Mouse (Mus musculus) forebrain, embryonic 14.5 days (tissue): ENCODE measurements at regions not wholly inside any gene's neighbourhood (a gene's known extent, or its start where the extent isn't known, plus 50 kb on each side); places are given as distances from the start of the nearest gene placed in this dataset.
A peak's percentile ranks its signal among the peaks of the same experiment; 100 is the strongest.
"Not testable (repeated sequence)": the region's sequence is repeated elsewhere in the genome, so short reads cannot be mapped to it uniquely, and the experiment has no call there.

Experiments used
- ATAC-seq: fragments of 200-750 bp; cut with Nextera tagmentation; 2 replicates; pipeline ENCODE4 v1.8.0; 2017; ENCODE audit warnings: mild to moderate bottlenecking, moderate library complexity
- DNase-seq: peaks from one replicate; pipeline ENCODE4 v3.0.0-alpha.2; 2015; ENCODE audit warnings: low spot score
- H3K27ac ChIP-seq: fragments of 300-500 bp; sonication (generic); 2 replicates; pipeline ENCODE4 v1.5.1; 2014; ENCODE audit warnings: low read depth, mild to moderate bottlenecking, control low read depth, low read length, moderate library complexity
- H3K27me3 ChIP-seq: fragments of 300-500 bp; sonication (generic); replicated peaks from 2 replicates; pipeline ENCODE4 v1.6.1; 2014; ENCODE audit warnings: low read length, control low read depth, mixed read lengths; ENCODE audit not compliant: control insufficient read depth, insufficient read depth
- H3K36me3 ChIP-seq: fragments of 300-500 bp; sonication (generic); 2 replicates; pipeline ENCODE4 v1.6.1; 2014; ENCODE audit warnings: low read length, control low read depth; ENCODE audit not compliant: control insufficient read depth, insufficient read depth
- H3K4me1 ChIP-seq: fragments of 300-500 bp; sonication (generic); 2 replicates; pipeline ENCODE4 v1.6.1; 2014; ENCODE audit warnings: antibody characterized with exemption, low read length, control low read depth; ENCODE audit not compliant: control insufficient read depth, insufficient read depth
- H3K4me2 ChIP-seq: fragments of 300-500 bp; sonication (generic); 2 replicates; pipeline ENCODE4 v1.6.1; 2014; ENCODE audit warnings: mild to moderate bottlenecking, control low read depth, low read length
- H3K4me3 ChIP-seq: fragments of 300-500 bp; sonication (generic); 2 replicates; pipeline ENCODE4 v1.5.1; 2014; ENCODE audit warnings: low read depth, low read length, control low read depth
- H3K9ac ChIP-seq: fragments of 300-500 bp; sonication (generic); 2 replicates; pipeline ENCODE4 v1.6.1; 2014; ENCODE audit warnings: mild to moderate bottlenecking, low read length, control low read depth, moderate library complexity
- H3K9me3 ChIP-seq: fragments of 300-500 bp; sonication (generic); replicated peaks from 2 replicates; pipeline ENCODE4 v1.6.1; 2016; ENCODE audit warnings: low read length, control low read depth, mixed read lengths; ENCODE audit not compliant: control insufficient read depth
- WGBS: fragments of 180-500 bp; shearing (Covaris S2); extraction: QIAGEN DNeasy Blood & Tissue Kit; methylation state at CpG from one replicate; pipeline ENCODE4 v1.1.7; 2014; 5-methylcytosine and 5-hydroxymethylcytosine counted together

GRCm38 (mm10) chr14:82299222-82299621 lies 2144.1 kb upstream of the Pcdh17 start:
- no peak overlapping the region for H3K4me2 ChIP-seq
- H3K4me1 ChIP-seq, result no peaks in the 10 kb centered on the region
- no peaks in the 10 kb centered on the region for H3K27me3 ChIP-seq
- ATAC-seq (no peak), DNase-seq (no peak)
- H3K9me3 ChIP-seq, result no peaks in the 10 kb centered on the region
- no peak overlapping the region for H3K4me3 ChIP-seq
- H3K27ac ChIP-seq, result no peak overlapping the region
- WGBS, result 91% methylated on average over 2 of the region's 2 CpGs
- no peak overlapping the region for H3K9ac ChIP-seq
- H3K36me3 ChIP-seq, result no peaks in the 10 kb centered on the region

DNA sequence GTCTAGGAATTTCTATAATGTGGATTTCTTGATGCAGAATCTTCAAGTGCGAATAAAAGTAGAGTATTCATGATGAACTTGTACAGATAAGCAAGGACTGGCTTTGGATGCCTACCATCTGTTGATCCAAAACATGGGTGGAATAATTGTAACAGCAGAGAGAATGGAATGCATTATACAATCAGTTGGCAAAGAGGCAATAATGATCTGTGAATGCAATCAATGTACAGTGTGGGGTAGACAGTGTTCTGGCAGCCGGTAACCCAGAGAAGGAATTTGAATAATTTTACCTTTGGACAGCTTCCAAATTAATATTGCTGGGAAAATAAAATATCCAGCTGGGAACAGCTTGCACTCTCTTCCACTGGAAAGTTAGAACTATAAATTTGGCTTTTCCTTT lies 2129.9 kb upstream of the Pcdh17 start:
- ATAC-seq (no peak), DNase-seq (peak; percentile 3)
- no peaks in the 10 kb centered on the region for H3K27me3 ChIP-seq
- no peak overlapping the region for H3K4me2 ChIP-seq
- WGBS, result 73% methylated on average over 2 of the region's 2 CpGs
- no peaks in the 10 kb centered on the region for H3K36me3 ChIP-seq
- no peak overlapping the region for H3K4me3 ChIP-seq
- H3K9ac ChIP-seq, result no peak overlapping the region
- H3K9me3 ChIP-seq, result 0 out of 2 replicates have a peak, but pooled peaks cover 3% of the 10 kb centered on the region
- no peak overlapping the region for H3K27ac ChIP-seq
- H3K4me1 ChIP-seq, result no peaks in the 10 kb centered on the region

DNA sequence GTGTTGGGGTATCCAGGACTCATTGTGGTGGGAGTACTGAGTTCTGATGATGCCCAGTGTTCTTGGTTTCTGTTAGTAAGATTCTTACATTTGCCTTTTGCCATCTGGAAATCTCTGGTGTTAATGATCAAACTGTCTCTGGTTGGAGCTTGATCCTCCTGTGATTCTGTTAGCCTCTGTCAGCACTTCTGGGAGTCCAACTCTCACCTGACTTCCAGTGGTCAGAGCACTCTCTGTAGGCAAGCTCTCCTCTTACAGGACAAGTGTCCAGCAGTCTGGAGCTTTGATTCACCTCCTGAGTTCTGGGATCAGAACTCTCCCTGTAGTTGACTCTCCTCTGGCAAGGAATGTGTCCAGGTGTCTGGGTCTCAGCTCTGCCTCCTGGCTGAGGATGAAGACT lies 2108.5 kb upstream of the Pcdh17 start:
- H3K36me3 ChIP-seq, DNase-seq, H3K27me3 ChIP-seq, H3K4me1 ChIP-seq, H3K4me3 ChIP-seq, H3K9me3 ChIP-seq, H3K9ac ChIP-seq, H3K27ac ChIP-seq, ATAC-seq, H3K4me2 ChIP-seq: not testable (repeated sequence)
